Mouse (Mus musculus): ENCODE measurements at regions not wholly inside any gene's neighbourhood (a gene's known extent, or its start where the extent isn't known, plus 50 kb on each side); places are given as distances from the start of the nearest gene placed in this dataset.

- TF ChIP-seq CTCF (IDR thresholded peaks at IDR 0.05; ENCODE audit: control insufficient read depth, insufficient read depth, insufficient read length) (no peak), USF1 (IDR thresholded peaks at IDR 0.05; ENCODE audit: low read depth) (no peak), MYOG (IDR thresholded peaks at IDR 0.05; ENCODE audit: control insufficient read depth, extremely low read depth, insufficient read length) (no peak)
These were observed 201.9 kb downstream of the Tpbg start for GRCm38 (mm10) chr9:86044098-86044497.
